Mouse (Mus musculus): ENCODE measurements around the gene Il15. TPM values are rescaled to one million over a fixed set of nuclear protein-coding genes. Genes with fewer than 3 reads are reported as not detected.

Gene Il15
- 17.6 and 20.1 TPM in 2 replicates for polyA plus RNA-seq (2012; rRNA removed)

GRCm38 (mm10) chr8:82402686-82403330 lies at the start of gene Il15:
Il15 (minus strand) TSS chr8:82403222.

